Mouse (Mus musculus): Measurements from ENCODE around the gene Ccdc124.
"Not testable (repeated sequence)": the region's sequence is repeated elsewhere in the genome, so short reads cannot be mapped to it uniquely, and the experiment has no call there.

Ccdc124 gene

GRCm38 (mm10) chr8:70827796-70828195 is 45.9 kb downstream of the Ccdc124 start:
- no peak for ATAC-seq (ENCODE audit: insufficient number of reproducible peaks, low FRiP score, low TSS enrichment)

- ATAC-seq (ENCODE audit: insufficient number of reproducible peaks, low FRiP score, low TSS enrichment), result no peak
These were observed 46.7 kb downstream of the Ccdc124 start for GRCm38 (mm10) chr8:70827010-70827409.

GRCm38 (mm10) chr8:70825816-70826215 is 47.9 kb downstream of the Ccdc124 start:
- no peak for ATAC-seq (ENCODE audit: insufficient number of reproducible peaks, low FRiP score, low TSS enrichment)

GRCm38 (mm10) chr8:70823802-70824201 is 49.9 kb downstream of the Ccdc124 start:
- ATAC-seq (ENCODE audit: insufficient number of reproducible peaks, low FRiP score, low TSS enrichment), result no peak

GRCm38 (mm10) chr8:70822594-70822993 is 51.1 kb downstream of the Ccdc124 start:
- ATAC-seq (ENCODE audit: insufficient number of reproducible peaks, low FRiP score, low TSS enrichment), result not testable (repeated sequence)

GRCm38 (mm10) chr8:70821992-70822391 is 51.7 kb downstream of the Ccdc124 start:
- ATAC-seq (ENCODE audit: insufficient number of reproducible peaks, low FRiP score, low TSS enrichment), result no peak

GRCm38 (mm10) chr8:70821399-70821962 is 52.3 kb downstream of the Ccdc124 start:
- ATAC-seq (ENCODE audit: insufficient number of reproducible peaks, low FRiP score, low TSS enrichment), result peak; percentile 23; the same call in 1 of the 2 replicates

- ATAC-seq (ENCODE audit: insufficient number of reproducible peaks, low FRiP score, low TSS enrichment), result no peak
These were observed 53.4 kb downstream of the Ccdc124 start for GRCm38 (mm10) chr8:70820101-70820935.
